Mouse (Mus musculus) 3T3-L1 (cell line): ENCODE measurements around the gene Tgfb3.

Source experiments
- DNase-seq: peaks from one replicate; pipeline ENCODE4 v3.0.0-alpha.2; 2015; ENCODE audit warnings: low read depth, low spot score

The Tgfb3 gene

GRCm38 (mm10) chr12:86030932-86031331 is 47.9 kb downstream of the Tgfb3 start:
- DNase-seq: no peak

- DNase-seq: no peak
These were observed 51.1 kb downstream of the Tgfb3 start for GRCm38 (mm10) chr12:86027747-86028146.

- DNase-seq: peak; percentile 32
These were observed 51.8 kb downstream of the Tgfb3 start for GRCm38 (mm10) chr12:86027000-86027399.

GRCm38 (mm10) chr12:86025480-86025879 is 53.4 kb downstream of the Tgfb3 start:
- no peak for DNase-seq

GRCm38 (mm10) chr12:86024426-86024825 is 54.4 kb downstream of the Tgfb3 start:
- DNase-seq: peak; percentile 42

GRCm38 (mm10) chr12:86023081-86023871 is 55.6 kb downstream of the Tgfb3 start:
- DNase-seq: peak; percentile 76

GRCm38 (mm10) chr12:86022282-86022984 is 56.4 kb downstream of the Tgfb3 start:
- DNase-seq: no peak

- no peak for DNase-seq
These were observed 57.3 kb downstream of the Tgfb3 start for GRCm38 (mm10) chr12:86021583-86021982.

GRCm38 (mm10) chr12:86017360-86017759 is 61.5 kb downstream of the Tgfb3 start:
- no peak for DNase-seq

- peak; percentile 39 for DNase-seq
These were observed 63.7 kb downstream of the Tgfb3 start for GRCm38 (mm10) chr12:86015114-86015513.

- DNase-seq: peak; percentile 68
These were observed 64.2 kb downstream of the Tgfb3 start for GRCm38 (mm10) chr12:86014621-86015020.

- peak; percentile 62 for DNase-seq
These were observed 64.7 kb downstream of the Tgfb3 start for GRCm38 (mm10) chr12:86014174-86014573.

GRCm38 (mm10) chr12:86012195-86012594 is 66.6 kb downstream of the Tgfb3 start:
- peak; percentile 43 for DNase-seq

GRCm38 (mm10) chr12:86010656-86011055 is 68.2 kb downstream of the Tgfb3 start:
- DNase-seq: peak; percentile 74

GRCm38 (mm10) chr12:86007377-86007776 is 71.5 kb downstream of the Tgfb3 start:
- DNase-seq: no peak
